Mouse (Mus musculus) heart, embryonic 16.5 days (tissue): ENCODE data around the gene Spns3. TPM values are rescaled to one million over a fixed set of nuclear protein-coding genes. Genes with fewer than 3 reads are reported as not detected.

Experiments
- ATAC-seq: fragments of 200-750 bp; cut with Nextera tagmentation; replicated peaks from 2 replicates; pipeline ENCODE4 v1.8.0; 2017; ENCODE audit warnings: moderate number of reproducible peaks; ENCODE audit not compliant: insufficient read depth, low FRiP score; ENCODE audit errors: extremely low read depth
- H3K27ac ChIP-seq: fragments of 300-500 bp; sonication (generic); 2 replicates; pipeline ENCODE4 v1.5.1; 2014; ENCODE audit warnings: mild to moderate bottlenecking, low read length, control low read depth, moderate library complexity
- H3K27me3 ChIP-seq: fragments of 300-500 bp; sonication (generic); 2 replicates; pipeline ENCODE4 v1.6.1; 2014; ENCODE audit warnings: low read length, mixed read lengths; ENCODE audit not compliant: control insufficient read depth, insufficient read depth
- H3K36me3 ChIP-seq: fragments of 300-500 bp; sonication (generic); 2 replicates; pipeline ENCODE4 v1.6.1; 2014; ENCODE audit not compliant: control insufficient read depth, insufficient read depth
- H3K4me1 ChIP-seq: fragments of 300-500 bp; sonication (generic); 2 replicates; pipeline ENCODE4 v1.6.1; 2014; ENCODE audit warnings: low read length, mixed read lengths; ENCODE audit not compliant: control insufficient read depth, insufficient read depth
- H3K4me2 ChIP-seq: fragments of 300-500 bp; sonication (generic); 2 replicates; pipeline ENCODE4 v1.6.1; 2014; ENCODE audit warnings: low read depth, mild to moderate bottlenecking, control low read depth, low read length
- H3K4me3 ChIP-seq: fragments of 300-500 bp; sonication (generic); 2 replicates; pipeline ENCODE4 v1.5.1; 2014; ENCODE audit warnings: mild to moderate bottlenecking, control low read depth, low read length
- H3K9ac ChIP-seq: fragments of 300-500 bp; sonication (generic); 2 replicates; pipeline ENCODE4 v1.6.1; 2014; ENCODE audit warnings: low read length, control low read depth
- H3K9me3 ChIP-seq: fragments of 300-500 bp; sonication (generic); replicated peaks from 2 replicates; pipeline ENCODE4 v1.6.1; 2016; ENCODE audit warnings: low read length; ENCODE audit not compliant: control insufficient read depth
- WGBS: fragments of 180-500 bp; shearing (Covaris S2); extraction: QIAGEN DNeasy Blood & Tissue Kit; methylation state at CpG from one replicate; pipeline ENCODE4 v1.1.7; 2014; 5-methylcytosine and 5-hydroxymethylcytosine counted together
- polyA plus RNA-seq: library from polyadenylated mRNA; unstranded; fragments of >200 nt; fragmentation: Nextera tagmentation; extraction: Ambion mirVana; gene quantifications from 2 replicates; pipeline ENCODE4 v1.2.1, GENCODE M21; 2015

The Spns3 gene
- polyA plus RNA-seq, 1 experiment from 2014 or later = 1.0 TPM

DNA sequence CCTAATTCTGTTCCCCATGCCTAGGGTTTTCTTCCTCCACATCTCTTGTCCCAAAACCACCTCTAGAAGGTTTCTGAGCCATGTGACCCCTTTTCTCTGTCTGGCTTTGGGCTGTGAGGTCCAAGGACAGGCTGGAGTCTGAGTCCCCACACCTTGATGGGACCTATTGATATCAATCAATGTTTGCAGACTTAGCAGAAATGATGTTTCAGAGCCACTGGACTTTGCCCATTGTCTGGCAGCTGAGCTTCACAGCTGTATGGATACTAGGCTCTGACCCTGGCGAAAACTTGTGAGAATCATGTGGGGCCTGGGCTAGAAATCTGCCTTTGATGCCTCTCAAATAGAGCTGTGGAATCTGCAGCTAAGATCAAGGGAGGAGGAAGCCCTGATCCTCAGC lies 53.5 kb downstream of the Spns3 start:
- no peaks in the 10 kb centered on the region for H3K36me3 ChIP-seq
- 52% methylated on average over 1 of the region's 1 CpGs for WGBS
- peaks cover 3% of the 10 kb centered on the region; the same call in 1 of the 2 replicates for H3K4me1 ChIP-seq
- no peak overlapping the region for H3K4me3 ChIP-seq
- 0 out of 2 replicates have a peak, but pooled peaks cover 4% of the 10 kb centered on the region for H3K27me3 ChIP-seq
- H3K9me3 ChIP-seq = no peaks in the 10 kb centered on the region
- H3K27ac ChIP-seq = no peak overlapping the region
- no peak for ATAC-seq
- no peak overlapping the region for H3K4me2 ChIP-seq
- H3K9ac ChIP-seq = no peak overlapping the region

DNA sequence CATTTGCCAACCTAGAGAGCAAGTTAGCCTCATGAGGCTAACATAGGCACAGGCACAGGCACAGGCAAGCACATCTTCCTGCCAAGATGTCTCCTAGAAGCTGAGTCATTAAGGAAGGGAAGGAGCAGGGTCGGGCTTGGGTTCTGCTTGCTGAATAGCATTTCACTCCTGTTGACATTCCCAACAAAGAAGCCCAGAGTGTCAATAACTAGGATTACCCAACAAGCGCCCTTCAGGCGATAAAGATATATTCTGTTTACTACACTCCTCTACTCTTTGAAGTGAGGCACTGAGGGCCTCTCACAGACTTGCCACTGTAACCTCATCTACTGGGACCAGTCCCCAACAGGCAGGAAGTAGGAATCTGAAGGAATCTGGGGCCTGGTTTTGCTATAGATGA lies 54.2 kb downstream of the Spns3 start:
- Histone ChIP-seq H3K4me3 (no peak overlapping the region), H3K9me3 (no peaks in the 10 kb centered on the region), H3K36me3 (no peaks in the 10 kb centered on the region), H3K27ac (no peak overlapping the region), H3K27me3 (0 out of 2 replicates have a peak, but pooled peaks cover 4% of the 10 kb centered on the region), H3K4me1 (no peaks in the 10 kb centered on the region), H3K4me2 (no peak overlapping the region), H3K9ac (no peak overlapping the region)
- ATAC-seq = no peak
- 52% methylated on average over 3 of the region's 3 CpGs for WGBS

DNA sequence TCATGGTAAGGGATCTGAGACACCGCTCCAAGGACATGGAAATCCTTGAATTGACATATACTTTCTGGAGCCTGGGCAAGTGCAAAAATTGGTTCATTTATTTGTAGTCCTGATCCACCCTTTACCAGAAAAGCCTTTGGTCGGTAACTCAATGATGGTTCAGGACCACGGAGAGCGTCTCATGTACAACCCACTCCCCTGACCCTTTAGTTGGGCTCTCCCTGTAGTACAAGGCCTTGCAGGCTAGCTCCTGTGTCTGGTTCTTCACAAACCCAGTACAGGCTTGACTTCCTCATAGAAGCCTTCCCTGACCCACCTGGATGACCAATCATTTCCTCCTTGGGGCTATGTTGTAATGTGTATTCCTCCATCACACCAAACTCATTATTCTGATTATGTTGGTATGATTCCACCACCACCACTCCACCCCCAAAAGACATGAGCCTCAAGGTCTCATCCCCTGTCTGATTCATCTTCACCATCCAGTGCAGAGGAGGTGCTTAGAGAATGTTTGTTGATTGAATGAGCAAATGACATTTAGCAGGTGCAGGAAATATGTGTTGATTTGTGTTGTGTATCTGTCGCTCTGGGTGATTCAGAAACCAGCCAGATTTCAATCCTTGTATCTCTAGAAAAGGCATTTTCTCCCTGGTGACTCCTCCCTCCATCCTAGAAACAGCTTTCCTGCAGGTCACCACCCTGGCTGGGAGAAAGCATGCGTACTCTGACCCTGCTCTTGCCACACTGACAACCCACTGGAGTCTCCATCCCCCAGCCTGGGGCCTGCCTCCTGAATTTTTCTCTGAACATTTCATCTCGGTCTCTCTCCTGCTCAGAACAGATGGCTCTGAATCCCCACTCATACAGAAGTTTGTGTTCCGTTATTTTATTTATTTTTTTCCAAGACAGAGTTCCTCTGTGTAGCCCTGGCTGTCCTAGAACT lies 56.0 kb downstream of the Spns3 start:
- H3K4me2 ChIP-seq = no peak overlapping the region
- no peak overlapping the region for H3K4me3 ChIP-seq
- peaks cover 10% of the 10 kb centered on the region for H3K27me3 ChIP-seq
- no peaks in the 10 kb centered on the region for H3K9me3 ChIP-seq
- H3K9ac ChIP-seq = no peak overlapping the region
- no peak overlapping the region for H3K27ac ChIP-seq
- 42% methylated on average over 8 of the region's 8 CpGs for WGBS
- no peak for ATAC-seq
- H3K4me1 ChIP-seq = peaks cover 4% of the 10 kb centered on the region
- H3K36me3 ChIP-seq = no peaks in the 10 kb centered on the region

DNA sequence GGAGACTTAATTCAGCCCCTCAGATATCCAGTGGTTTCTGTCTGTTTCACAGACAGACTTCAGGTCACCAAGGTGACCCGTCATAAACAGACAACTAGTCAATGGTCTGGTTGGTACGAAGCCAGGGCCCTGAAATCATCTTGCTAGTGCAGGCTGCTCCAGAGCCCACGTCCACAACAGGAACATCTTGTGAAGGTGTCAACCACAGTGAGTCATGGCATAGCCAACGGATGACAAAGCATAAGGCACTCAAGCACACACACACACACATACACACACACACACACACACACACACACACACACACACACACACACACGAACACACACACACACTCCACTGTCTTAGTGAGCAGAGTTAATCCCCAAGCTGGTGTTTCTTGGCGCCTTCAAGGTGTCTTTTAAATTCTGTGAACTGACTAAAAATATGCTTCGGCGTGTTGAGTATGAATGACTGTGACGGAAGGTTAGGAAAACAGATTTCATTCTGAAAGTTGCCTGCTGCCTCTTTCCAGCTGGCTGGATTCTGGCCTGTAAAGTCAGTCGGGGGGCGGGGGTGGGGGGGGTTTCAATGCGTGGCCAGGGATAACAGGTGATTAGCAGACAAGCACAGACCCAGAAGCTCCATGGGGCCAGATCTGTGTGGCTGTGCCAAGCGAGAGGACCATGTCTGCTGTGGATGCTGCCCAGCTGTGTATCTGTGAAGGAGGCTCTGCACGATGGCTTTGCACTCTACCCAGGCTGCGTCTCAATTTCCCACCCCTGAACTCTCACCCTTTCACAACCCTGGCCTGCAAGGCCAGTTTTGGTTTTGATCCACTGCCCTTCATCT lies 59.0 kb downstream of the Spns3 start:
- WGBS = 61% methylated on average over 15 of the region's 15 CpGs
- peaks cover 30% of the 10 kb centered on the region for H3K27me3 ChIP-seq

DNA sequence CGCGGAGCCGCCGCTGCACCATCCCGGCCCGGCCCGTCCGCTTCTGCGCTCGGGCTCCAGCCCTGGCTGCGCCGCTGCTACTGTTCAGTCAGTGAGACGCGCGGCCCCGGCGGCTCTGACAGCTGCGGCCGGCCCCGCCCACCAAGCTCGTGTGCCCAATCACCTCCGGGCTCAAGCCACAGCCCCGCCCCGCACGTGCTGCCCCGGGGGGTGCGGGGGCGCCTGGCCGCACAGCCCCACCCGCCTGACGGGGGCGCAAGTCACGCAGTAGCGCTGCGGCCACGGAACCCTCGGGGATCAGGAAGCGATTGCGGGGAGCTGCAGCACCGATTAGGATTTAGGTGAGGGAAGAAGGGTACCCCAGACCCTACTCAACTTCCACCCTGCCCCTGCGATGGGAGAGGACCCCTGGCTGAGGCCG lies 60.4 kb downstream of the Spns3 start, which contains the start of gene Spns2:
Spns2 (minus strand) TSS at position 24 of the 421 bp plus-strand sequence.
- peaks cover 33% of the 10 kb centered on the region for H3K27me3 ChIP-seq
- peaks cover 13% of the 10 kb centered on the region for H3K4me1 ChIP-seq
- ATAC-seq = peak; percentile 94
- H3K4me2 ChIP-seq = peak within 1 kb of the TSS; percentile 81
- peak within 1 kb of the TSS; percentile 31; the same call in 1 of the 2 replicates for H3K27ac ChIP-seq
- H3K9me3 ChIP-seq = no peaks in the 10 kb centered on the region
- peak within 1 kb of the TSS; percentile 58 for H3K4me3 ChIP-seq
- H3K9ac ChIP-seq = peak within 1 kb of the TSS; percentile 73
- 0% methylated on average over 40 of the region's 42 CpGs for WGBS
- no peaks in the 10 kb centered on the region for H3K36me3 ChIP-seq

More for the DNA sequence above, 59.0 kb downstream of the Spns3 start:
- Histone ChIP-seq H3K36me3 (no peaks in the 10 kb centered on the region), H3K4me1 (peaks cover 13% of the 10 kb centered on the region), H3K4me2 (no peak overlapping the region), H3K9me3 (no peaks in the 10 kb centered on the region), H3K4me3 (no peak overlapping the region), H3K9ac (no peak overlapping the region), H3K27ac (no peak overlapping the region)
- no peak for ATAC-seq

DNA sequence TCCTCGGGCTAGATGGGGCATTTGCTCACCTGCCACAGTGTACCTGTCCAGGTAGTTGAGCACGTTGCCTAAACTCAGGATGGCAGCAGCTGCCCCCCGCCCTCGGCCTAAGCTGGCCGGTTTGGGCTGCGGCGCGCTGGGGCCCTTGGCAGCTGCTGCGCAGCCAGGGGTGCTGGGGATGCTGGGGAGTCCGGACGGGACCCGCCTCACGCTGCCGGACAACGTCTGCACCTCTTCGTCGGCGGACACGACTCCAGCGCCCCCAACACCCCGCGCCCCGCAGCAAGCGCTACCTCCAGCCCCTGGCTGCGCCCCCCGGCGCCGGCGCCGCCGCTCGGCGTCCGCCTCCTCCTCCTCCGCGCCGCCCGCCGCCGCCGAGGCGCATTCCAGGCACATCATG lies 60.9 kb downstream of the Spns3 start:
- Histone ChIP-seq H3K27me3 (peaks cover 33% of the 10 kb centered on the region), H3K36me3 (no peaks in the 10 kb centered on the region), H3K4me2 (peak overlapping the region; percentile 81), H3K27ac (no peak overlapping the region), H3K4me1 (peaks cover 13% of the 10 kb centered on the region), H3K9ac (peak overlapping the region; percentile 73), H3K9me3 (no peaks in the 10 kb centered on the region), H3K4me3 (peak overlapping the region; percentile 58)
- ATAC-seq = 0 out of 2 replicates have a peak, but pooled peaks have one; percentile 2
- WGBS = 0% methylated on average over 32 of the region's 42 CpGs

DNA sequence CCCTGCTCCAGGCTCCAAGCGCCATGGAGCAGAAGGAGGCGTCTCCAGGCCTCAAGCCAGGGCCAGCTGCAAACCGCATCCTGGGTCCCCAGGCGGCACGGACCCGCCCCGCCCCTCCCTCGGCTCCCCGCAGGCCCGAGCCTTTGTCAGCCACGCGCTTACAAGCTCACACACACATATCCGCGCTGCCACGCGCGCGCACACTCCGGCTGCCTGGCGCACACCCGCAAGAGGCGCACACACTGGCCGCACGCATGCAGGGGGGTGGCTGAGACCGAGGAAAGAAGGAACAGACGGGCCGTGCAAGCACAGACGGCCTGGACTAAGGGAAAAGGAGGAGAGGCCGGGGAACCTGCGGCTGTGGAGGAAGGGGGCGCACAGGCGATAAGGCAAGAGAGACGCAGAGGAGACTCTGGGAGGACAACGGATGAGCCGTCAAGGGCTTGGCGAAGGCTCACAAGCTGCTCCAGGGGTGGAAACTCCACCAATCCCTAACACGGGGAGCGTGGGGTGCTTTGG lies 61.5 kb downstream of the Spns3 start:
- H3K9ac ChIP-seq = peak overlapping the region; percentile 73
- peaks cover 33% of the 10 kb centered on the region for H3K27me3 ChIP-seq
- H3K9me3 ChIP-seq = no peaks in the 10 kb centered on the region
- no peak for ATAC-seq
- H3K4me1 ChIP-seq = peaks cover 13% of the 10 kb centered on the region
- H3K4me3 ChIP-seq = peak overlapping the region; percentile 58
- H3K36me3 ChIP-seq = no peaks in the 10 kb centered on the region
- WGBS = under 1% methylated on average over 38 of the region's 38 CpGs
- H3K4me2 ChIP-seq = peak overlapping the region; percentile 81
- peak overlapping the region; percentile 31; the same call in 1 of the 2 replicates for H3K27ac ChIP-seq

DNA sequence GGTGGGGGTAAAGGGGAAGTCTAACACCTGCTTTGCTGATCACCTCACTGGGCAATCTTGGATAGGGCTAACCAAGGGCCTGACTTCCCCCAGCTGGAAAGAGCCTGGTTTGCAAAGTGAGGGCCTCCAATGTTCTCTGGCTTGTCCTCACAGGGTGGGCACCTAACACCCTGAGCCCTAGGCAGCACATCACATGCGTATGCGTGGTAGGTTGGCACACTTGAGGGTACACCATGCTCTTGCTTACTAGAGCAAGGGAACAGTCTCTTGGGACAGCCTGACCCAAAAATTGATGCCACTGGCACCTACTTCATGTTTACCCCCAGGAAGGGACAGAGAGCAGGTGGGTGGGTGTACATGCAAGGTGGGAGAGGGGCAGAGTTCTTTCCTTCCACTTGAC lies 62.6 kb downstream of the Spns3 start:
- H3K27ac ChIP-seq = 0 out of 2 replicates have a peak overlapping the region, but pooled peaks have one; percentile 10
- WGBS = 88% methylated on average over 2 of the region's 2 CpGs
- peak overlapping the region; percentile 81 for H3K4me2 ChIP-seq
- H3K9me3 ChIP-seq = no peaks in the 10 kb centered on the region
- H3K4me3 ChIP-seq = peak overlapping the region; percentile 58; the same call in 1 of the 2 replicates
- H3K9ac ChIP-seq = no peak overlapping the region
- ATAC-seq = no peak
- peaks cover 13% of the 10 kb centered on the region for H3K4me1 ChIP-seq
- no peaks in the 10 kb centered on the region for H3K36me3 ChIP-seq
- H3K27me3 ChIP-seq = peaks cover 30% of the 10 kb centered on the region
